1 mouse cellular context compared by ENCODE assay signal in the genomic region with DNA sequence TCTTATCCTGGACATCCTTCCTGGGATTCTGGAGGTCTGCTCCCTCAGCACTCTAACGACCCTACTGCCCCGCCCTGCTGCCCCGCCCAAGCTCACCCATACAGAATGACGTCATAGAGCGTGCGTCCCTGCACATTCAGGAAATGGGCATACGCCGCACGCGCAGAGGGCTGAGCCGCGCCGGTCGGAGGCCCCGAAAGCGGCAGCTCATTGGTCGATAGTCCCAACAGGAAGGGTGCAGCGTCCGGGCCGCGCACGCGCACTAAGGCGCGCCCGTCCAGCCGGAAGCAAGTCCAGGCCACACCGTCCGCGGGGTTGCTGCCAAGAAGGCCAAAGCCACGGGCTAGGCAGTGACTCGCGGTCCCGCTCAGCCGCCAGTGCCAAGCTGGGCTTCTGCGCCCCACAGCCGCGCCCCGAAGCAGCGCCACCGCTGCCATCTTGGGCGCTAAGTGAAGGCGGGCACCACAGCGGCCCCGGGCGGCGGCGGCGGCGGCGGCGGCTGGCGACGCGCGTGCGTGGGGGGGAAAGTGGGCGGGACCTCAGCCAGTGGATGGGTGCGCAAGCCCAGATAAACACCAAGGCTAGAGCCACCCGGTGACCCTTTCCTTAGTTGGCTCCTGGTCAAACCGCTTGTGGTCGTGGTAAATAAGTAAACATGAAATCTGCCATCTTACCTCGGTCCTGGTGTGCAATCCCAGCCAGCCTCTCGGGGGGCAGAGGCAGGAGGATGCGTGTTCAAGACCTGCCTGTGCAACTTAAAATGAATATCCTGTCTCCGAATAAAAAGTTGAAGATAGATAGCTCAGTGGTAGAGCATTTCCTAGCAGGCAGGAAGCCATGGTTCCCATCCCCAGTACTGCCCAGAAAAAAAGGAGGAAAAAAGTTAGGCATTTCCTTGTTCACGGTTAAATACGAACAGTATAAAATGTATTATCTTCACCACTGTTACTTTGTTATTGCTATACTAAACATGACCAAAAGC.
TF ChIP-seq lines count a peak whose summit lies in the region.

A gene (minus strand): TSS at position 485 of the 982 bp plus-strand sequence.

TF ChIP-seq in MEL, 35 proteins besides CTCF, POLR2A, EP300 and RAD21 (continued from another document):
- TF ChIP-seq HCFC1 (IDR thresholded peaks at IDR 0.05; ENCODE audit: low read depth, low read length) (peak; percentile 92), UBTF (IDR thresholded peaks at IDR 0.05; ENCODE audit: borderline replicate concordance, insufficient read depth, low read depth, low read length) (no peak), MYB (IDR thresholded peaks at IDR 0.05; ENCODE audit: low read depth, low read length) (0 out of 2 replicates have a peak, but pooled peaks have one; percentile 17), BHLHE40 (IDR thresholded peaks at IDR 0.05; ENCODE audit: borderline replicate concordance, low read depth, low read length) (peak; percentile 93), GATA1 (IDR thresholded peaks at IDR 0.05; ENCODE audit: low read depth, low read length) (peak; percentile 30; the same call in 1 of the 2 replicates), SMC3 (IDR thresholded peaks at IDR 0.05; ENCODE audit: low read depth, low read length) (peak; percentile 18; the same call in 1 of the 2 replicates), USF2 (IDR thresholded peaks at IDR 0.05; ENCODE audit: borderline replicate concordance in 1 of 2, insufficient read depth in 1 of 2, low read depth in 1 of 2, low read length in 2 of 2) (no peak), MXI1 (IDR thresholded peaks at IDR 0.05; ENCODE audit: low read depth, low read length) (peak; percentile 85), NRF1 (IDR thresholded peaks at IDR 0.05; ENCODE audit: insufficient read depth, low read depth, low read length, poor library complexity, severe bottlenecking) (peak; percentile 79), SIN3A (IDR thresholded peaks at IDR 0.05; ENCODE audit: low read length) (peak; percentile 90), NELFE (IDR thresholded peaks at IDR 0.05; ENCODE audit: low read depth, low read length) (peak; percentile 94), RCOR1 (IDR thresholded peaks at IDR 0.05; ENCODE audit: low read depth, low read length) (peak; percentile 95), ETS1 (IDR thresholded peaks at IDR 0.05; ENCODE audit: low read depth, low read length) (peak; percentile 88), ZMIZ1 (IDR thresholded peaks at IDR 0.05; ENCODE audit: low read depth, low read length) (peak; percentile 73)
